Mouse (Mus musculus) frontal cortex, postnatal 14 days (tissue): Measurements from ENCODE around the gene Olfr1490.
"Not testable (repeated sequence)": the region's sequence is repeated elsewhere in the genome, so short reads cannot be mapped to it uniquely, and the experiment has no call there.

Source experiments
- DNase-seq, 2 experiments: peaks; one replicate each; pipeline ENCODE4 v3.0.0; 2022; ENCODE audit warnings: low spot score in 2 of 2

Olfr1490 gene

GRCm38 (mm10) chr19:13650791-13651190 lies at the start of gene Olfr1490:
Gene Olfr1490, plus strand, starts transcription at chr19:13651091.
- DNase-seq, result no peak

- DNase-seq, result not testable (repeated sequence)
Observed at GRCm38 (mm10) chr19:13617075-13617474, 33.8 kb upstream of the Olfr1490 start, which contains the start of gene Olfr1487. Gene Olfr1487, plus strand, starts transcription at chr19:13617375.

- no peak for DNase-seq
Observed at GRCm38 (mm10) chr19:13631321-13631720, 19.6 kb upstream of the Olfr1490 start, which contains the start of gene Olfr1489. Gene Olfr1489, plus strand, starts transcription at chr19:13631621.

GRCm38 (mm10) chr19:13696968-13697367 lies 46.1 kb downstream of the Olfr1490 start, which contains the start of gene Olfr1491:
Gene Olfr1491, plus strand, starts transcription at chr19:13697268.
- DNase-seq, result no peak
